Mouse (Mus musculus): ENCODE results near the gene Kctd2. TPM values are rescaled to one million over a fixed set of nuclear protein-coding genes. Genes with fewer than 3 reads are reported as not detected.
"Not testable (repeated sequence)": the region's sequence is repeated elsewhere in the genome, so short reads cannot be mapped to it uniquely, and the experiment has no call there.

Gene Kctd2
- polyA plus RNA-seq, 1 experiment from 2014 or later = 18.8 TPM

DNA sequence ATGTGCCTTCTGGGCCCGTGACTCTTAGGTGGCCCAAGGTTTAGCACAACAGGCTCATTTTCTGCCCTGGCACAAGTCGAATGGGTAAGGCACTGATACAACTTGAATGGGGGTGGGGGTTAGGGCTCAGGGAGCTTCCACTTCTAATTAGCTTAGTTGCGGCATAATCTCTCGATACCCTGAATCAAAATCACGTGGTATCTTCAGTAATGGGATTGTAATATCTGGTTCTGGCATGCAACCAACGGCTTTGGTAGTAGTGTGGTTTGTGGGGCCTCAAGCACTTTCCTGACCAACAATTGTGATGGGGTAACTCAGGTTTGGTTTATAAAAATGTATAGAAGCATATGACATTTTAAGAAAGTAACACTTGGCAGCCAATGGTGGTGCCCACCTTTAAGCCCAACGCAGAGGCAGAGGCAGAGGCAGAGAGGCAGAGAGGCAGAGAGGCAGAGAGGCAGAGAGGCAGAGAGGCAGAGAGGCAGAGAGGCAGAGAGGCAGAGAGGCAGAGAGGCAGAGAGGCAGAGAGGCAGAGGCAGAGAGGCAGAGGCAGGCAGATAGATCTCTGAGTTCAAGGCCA lies 32.4 kb downstream of the Kctd2 start:
- no peak for ATAC-seq (replicated peaks; ENCODE audit: low FRiP score, low TSS enrichment, low read depth)
- no peak overlapping the region for H3K4me3 ChIP-seq (ENCODE audit: low read depth, low read length)
- H3K36me3 ChIP-seq (ENCODE audit: control insufficient read depth, insufficient read depth, low read length) = no peaks in the 10 kb centered on the region
- 84% methylated on average over 7 of the region's 7 CpGs for WGBS
- no peak overlapping the region for H3K4me2 ChIP-seq (ENCODE audit: low read length)
- no peaks in the 10 kb centered on the region for H3K27me3 ChIP-seq (replicated peaks; ENCODE audit: control insufficient read depth, insufficient read depth, low read length)
- no peaks in the 10 kb centered on the region for H3K9me3 ChIP-seq (ENCODE audit: control insufficient read depth, low read length)
- no peak overlapping the region for H3K9ac ChIP-seq (ENCODE audit: low read length)
- no peak for DNase-seq (ENCODE audit: low spot score)
- no peak overlapping the region for H3K27ac ChIP-seq (ENCODE audit: low read depth)
- H3K4me1 ChIP-seq (replicated peaks; ENCODE audit: control insufficient read depth, insufficient read depth, low read length) = peaks cover 4% of the 10 kb centered on the region; the same call in 1 of the 2 replicates

DNA sequence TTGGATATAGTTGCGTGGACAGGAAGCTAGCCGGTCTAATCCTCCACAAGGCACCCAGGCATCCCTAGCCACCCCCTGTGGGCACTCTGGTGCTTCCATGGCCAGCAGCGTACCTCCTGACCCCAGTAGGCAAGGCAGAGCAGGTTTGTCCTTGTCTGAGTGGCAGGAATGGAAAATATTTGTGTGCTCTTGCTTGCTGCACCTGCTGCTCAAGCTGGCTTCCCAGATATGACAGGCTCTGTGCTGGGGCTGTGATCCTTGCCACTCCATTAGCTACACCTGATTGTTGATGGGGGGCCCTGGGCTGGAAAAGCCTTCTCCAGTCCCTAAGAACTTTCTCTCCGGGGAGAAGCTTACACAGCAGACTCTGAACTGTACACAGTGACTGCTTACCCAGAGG lies 33.4 kb downstream of the Kctd2 start:
- ATAC-seq (replicated peaks; ENCODE audit: low FRiP score, low TSS enrichment, low read depth) = no peak

DNA sequence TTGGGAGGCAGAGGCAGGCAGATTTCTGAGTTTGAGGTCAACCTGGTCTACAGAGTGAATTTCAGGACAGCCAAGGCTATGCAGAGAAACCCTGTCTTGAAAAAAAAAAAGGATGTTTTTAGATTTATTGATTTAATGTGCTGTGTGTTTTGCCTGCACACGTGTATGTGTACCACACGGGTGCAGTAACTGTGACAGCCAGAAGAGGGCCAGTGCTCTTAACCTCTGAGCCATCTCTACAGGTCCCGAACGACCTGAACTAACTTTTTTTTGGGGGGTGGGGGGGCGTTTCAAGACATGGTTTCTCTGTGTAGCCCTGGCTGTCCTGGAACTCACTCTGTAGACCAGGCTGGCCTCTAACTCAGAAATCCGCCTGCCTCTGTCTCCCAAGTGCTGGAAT lies 34.9 kb downstream of the Kctd2 start:
- H3K4me3 ChIP-seq (ENCODE audit: low read depth, low read length); H3K9me3 ChIP-seq (ENCODE audit: control insufficient read depth, low read length); H3K4me1 ChIP-seq (replicated peaks; ENCODE audit: control insufficient read depth, insufficient read depth, low read length); ATAC-seq (replicated peaks; ENCODE audit: low FRiP score, low TSS enrichment, low read depth); H3K9ac ChIP-seq (ENCODE audit: low read length); DNase-seq (ENCODE audit: low spot score); H3K27me3 ChIP-seq (replicated peaks; ENCODE audit: control insufficient read depth, insufficient read depth, low read length); H3K4me2 ChIP-seq (ENCODE audit: low read length); H3K36me3 ChIP-seq (ENCODE audit: control insufficient read depth, insufficient read depth, low read length); H3K27ac ChIP-seq (ENCODE audit: low read depth): not testable (repeated sequence)
- 86% methylated on average over 6 of the region's 6 CpGs for WGBS

More for the DNA sequence above, 33.4 kb downstream of the Kctd2 start:
- Histone ChIP-seq H3K4me2 (ENCODE audit: low read length) (no peak overlapping the region), H3K27me3 (replicated peaks; ENCODE audit: control insufficient read depth, insufficient read depth, low read length) (no peaks in the 10 kb centered on the region), H3K9ac (ENCODE audit: low read length) (no peak overlapping the region), H3K4me1 (replicated peaks; ENCODE audit: control insufficient read depth, insufficient read depth, low read length) (peaks cover 4% of the 10 kb centered on the region; the same call in 1 of the 2 replicates), H3K4me3 (ENCODE audit: low read depth, low read length) (no peak overlapping the region), H3K9me3 (ENCODE audit: control insufficient read depth, low read length) (no peaks in the 10 kb centered on the region), H3K36me3 (ENCODE audit: control insufficient read depth, insufficient read depth, low read length) (no peaks in the 10 kb centered on the region), H3K27ac (ENCODE audit: low read depth) (no peak overlapping the region)
- DNase-seq (ENCODE audit: low spot score) = no peak
- WGBS = 81% methylated on average over 4 of the region's 4 CpGs

DNA sequence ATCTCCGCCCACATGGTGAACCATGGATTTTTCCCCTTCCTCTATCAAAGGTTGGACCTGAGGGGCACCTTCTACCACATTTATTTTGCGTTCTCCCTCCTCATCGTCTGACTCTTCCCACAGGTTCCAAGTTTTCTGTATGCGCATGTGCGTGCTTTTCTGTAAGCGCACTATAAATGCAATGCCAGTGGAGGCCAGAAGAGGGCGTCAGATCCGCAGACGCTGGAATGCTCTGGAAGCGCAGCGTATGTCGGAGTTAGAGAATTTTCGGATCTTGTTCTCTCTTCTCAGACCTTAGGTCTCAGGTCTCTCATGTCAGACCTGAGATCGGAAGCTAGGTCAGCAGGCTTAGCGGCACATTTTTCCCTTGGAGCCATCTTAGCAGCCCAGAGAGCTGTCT lies 35.7 kb downstream of the Kctd2 start:
- Histone ChIP-seq H3K36me3 (ENCODE audit: control insufficient read depth, insufficient read depth, low read length) (no peaks in the 10 kb centered on the region), H3K27ac (ENCODE audit: low read depth) (no peak overlapping the region), H3K4me3 (ENCODE audit: low read depth, low read length) (no peak overlapping the region), H3K9ac (ENCODE audit: low read length) (no peak overlapping the region), H3K9me3 (ENCODE audit: control insufficient read depth, low read length) (no peaks in the 10 kb centered on the region), H3K4me2 (ENCODE audit: low read length) (no peak overlapping the region), H3K4me1 (replicated peaks; ENCODE audit: control insufficient read depth, insufficient read depth, low read length) (no peaks in the 10 kb centered on the region; the same call in 1 of the 2 replicates), H3K27me3 (replicated peaks; ENCODE audit: control insufficient read depth, insufficient read depth, low read length) (no peaks in the 10 kb centered on the region)
- DNase-seq (ENCODE audit: low spot score) = no peak
- 86% methylated on average over 15 of the region's 15 CpGs for WGBS
- ATAC-seq (replicated peaks; ENCODE audit: low FRiP score, low TSS enrichment, low read depth) = no peak

DNA sequence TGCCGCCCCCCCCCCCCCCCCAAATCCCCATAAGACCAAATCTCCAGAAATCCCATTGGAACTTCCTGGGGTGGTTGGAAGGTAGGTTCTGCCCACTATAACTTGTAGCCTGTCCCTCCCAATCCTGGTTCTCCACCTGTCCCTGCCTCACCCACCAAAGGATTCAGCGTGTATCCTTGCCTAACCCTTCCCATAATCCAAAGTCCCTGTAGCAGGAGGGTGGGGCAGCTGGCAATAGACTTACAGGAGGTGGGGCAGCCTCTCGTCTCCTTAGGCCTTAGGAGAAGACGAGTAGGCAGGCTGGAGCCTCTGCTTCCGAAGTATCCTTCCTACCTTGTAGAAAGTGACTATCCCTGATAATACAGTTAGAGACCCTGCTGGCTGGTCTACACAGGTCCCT lies 36.3 kb downstream of the Kctd2 start:
- WGBS = 74% methylated on average over 4 of the region's 5 CpGs
- no peaks in the 10 kb centered on the region for H3K9me3 ChIP-seq (ENCODE audit: control insufficient read depth, low read length)
- H3K36me3 ChIP-seq (ENCODE audit: control insufficient read depth, insufficient read depth, low read length) = no peaks in the 10 kb centered on the region
- no peak overlapping the region for H3K4me3 ChIP-seq (ENCODE audit: low read depth, low read length)
- no peaks in the 10 kb centered on the region for H3K27me3 ChIP-seq (replicated peaks; ENCODE audit: control insufficient read depth, insufficient read depth, low read length)
- H3K27ac ChIP-seq (ENCODE audit: low read depth) = no peak overlapping the region
- DNase-seq (ENCODE audit: low spot score) (no peak), ATAC-seq (replicated peaks; ENCODE audit: low FRiP score, low TSS enrichment, low read depth) (no peak)
- H3K4me2 ChIP-seq (ENCODE audit: low read length) = no peak overlapping the region
- H3K9ac ChIP-seq (ENCODE audit: low read length) = no peak overlapping the region
- H3K4me1 ChIP-seq (replicated peaks; ENCODE audit: control insufficient read depth, insufficient read depth, low read length) = no peaks in the 10 kb centered on the region; the same call in 1 of the 2 replicates

DNA sequence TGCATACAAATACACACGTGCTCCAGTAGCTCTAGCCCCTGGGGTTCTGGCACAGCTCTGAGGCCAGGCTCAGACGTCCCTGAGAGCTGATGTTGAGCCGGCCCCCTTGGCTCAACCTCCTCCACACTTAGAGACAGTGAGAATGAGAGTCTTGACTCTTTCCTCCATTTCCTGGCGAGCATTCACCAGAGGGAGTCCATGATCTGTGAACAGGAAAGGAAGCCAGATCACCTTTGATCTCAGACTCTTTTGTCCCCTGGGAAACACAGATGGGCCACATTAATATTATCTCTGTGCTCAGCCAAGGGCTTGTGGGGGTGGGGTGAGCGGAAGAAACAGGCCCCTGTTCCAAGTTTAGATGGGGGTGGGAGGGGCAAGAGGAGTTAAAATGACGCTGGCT lies 37.5 kb downstream of the Kctd2 start:
- Histone ChIP-seq H3K4me2 (ENCODE audit: low read length) (no peak overlapping the region), H3K9me3 (ENCODE audit: control insufficient read depth, low read length) (no peaks in the 10 kb centered on the region), H3K36me3 (ENCODE audit: control insufficient read depth, insufficient read depth, low read length) (no peaks in the 10 kb centered on the region), H3K9ac (ENCODE audit: low read length) (no peak overlapping the region), H3K4me3 (ENCODE audit: low read depth, low read length) (no peak overlapping the region), H3K27me3 (replicated peaks; ENCODE audit: control insufficient read depth, insufficient read depth, low read length) (no peaks in the 10 kb centered on the region), H3K27ac (ENCODE audit: low read depth) (no peak overlapping the region), H3K4me1 (replicated peaks; ENCODE audit: control insufficient read depth, insufficient read depth, low read length) (no peaks in the 10 kb centered on the region; the same call in 1 of the 2 replicates)
- 24% methylated on average over 6 of the region's 6 CpGs for WGBS
- ATAC-seq (replicated peaks; ENCODE audit: low FRiP score, low TSS enrichment, low read depth) (no peak), DNase-seq (ENCODE audit: low spot score) (no peak)

DNA sequence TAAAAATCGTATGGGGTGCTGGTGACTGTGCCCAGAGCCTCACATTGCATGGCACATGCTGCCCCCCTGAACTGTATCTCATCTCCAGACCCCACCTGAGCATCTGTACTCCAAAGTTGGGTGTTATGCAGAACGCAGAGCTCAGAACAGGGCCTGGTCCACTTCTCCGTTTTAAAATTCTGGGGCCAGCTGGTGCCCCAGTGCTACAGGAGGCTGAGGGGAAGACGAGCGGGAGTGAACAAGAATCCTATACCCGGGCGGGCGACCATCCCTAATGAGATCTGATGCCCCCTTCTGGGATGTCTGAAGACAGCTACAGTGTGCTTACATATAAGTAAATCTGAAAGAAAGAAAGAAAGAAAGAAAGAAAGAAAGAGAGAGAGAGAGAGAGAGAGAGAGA lies 41.0 kb downstream of the Kctd2 start:
- WGBS = 26% methylated on average over 8 of the region's 8 CpGs

DNA sequence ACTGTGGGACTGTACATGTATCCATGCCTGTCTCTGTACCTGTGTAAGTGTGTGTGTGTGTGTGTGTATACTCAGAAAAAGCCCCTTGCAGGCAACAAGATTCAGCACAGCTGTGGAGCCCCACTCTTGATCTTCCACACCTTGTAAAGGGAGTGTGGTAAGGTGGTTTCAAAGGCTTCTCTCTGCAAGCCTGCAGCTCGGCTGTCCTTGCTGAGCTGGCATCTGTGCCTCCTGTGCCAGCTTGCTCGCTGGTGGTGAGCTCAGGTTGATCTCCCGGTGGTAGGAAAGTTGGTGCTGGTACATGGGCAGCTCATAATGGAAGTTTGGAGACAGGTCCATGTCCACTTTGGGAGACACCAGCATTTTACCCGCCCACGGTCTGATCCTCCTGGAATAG lies 41.9 kb downstream of the Kctd2 start:
- DNase-seq (ENCODE audit: low spot score) = no peak
- Histone ChIP-seq H3K9me3 (ENCODE audit: control insufficient read depth, low read length) (no peaks in the 10 kb centered on the region), H3K9ac (ENCODE audit: low read length) (no peak overlapping the region), H3K36me3 (ENCODE audit: control insufficient read depth, insufficient read depth, low read length) (no peaks in the 10 kb centered on the region), H3K4me1 (replicated peaks; ENCODE audit: control insufficient read depth, insufficient read depth, low read length) (peaks cover 2% of the 10 kb centered on the region), H3K4me2 (ENCODE audit: low read length) (no peak overlapping the region), H3K27me3 (replicated peaks; ENCODE audit: control insufficient read depth, insufficient read depth, low read length) (no peaks in the 10 kb centered on the region), H3K27ac (ENCODE audit: low read depth) (no peak overlapping the region), H3K4me3 (ENCODE audit: low read depth, low read length) (no peak overlapping the region)
- WGBS = 78% methylated on average over 5 of the region's 5 CpGs
- no peak for ATAC-seq (replicated peaks; ENCODE audit: low FRiP score, low TSS enrichment, low read depth)

More for the DNA sequence above, 41.0 kb downstream of the Kctd2 start:
- no peaks in the 10 kb centered on the region; the same call in none of the 2 replicates for H3K4me1 ChIP-seq (replicated peaks; ENCODE audit: control insufficient read depth, insufficient read depth, low read length)
- H3K9ac ChIP-seq (ENCODE audit: low read length) = no peak overlapping the region
- H3K27ac ChIP-seq (ENCODE audit: low read depth) = no peak overlapping the region
- H3K9me3 ChIP-seq (ENCODE audit: control insufficient read depth, low read length) = no peaks in the 10 kb centered on the region
- no peak overlapping the region for H3K4me2 ChIP-seq (ENCODE audit: low read length)
- H3K36me3 ChIP-seq (ENCODE audit: control insufficient read depth, insufficient read depth, low read length) = no peaks in the 10 kb centered on the region
- no peak for DNase-seq (ENCODE audit: low spot score)
- no peak overlapping the region for H3K4me3 ChIP-seq (ENCODE audit: low read depth, low read length)
- ATAC-seq (replicated peaks; ENCODE audit: low FRiP score, low TSS enrichment, low read depth) = no peak
- no peaks in the 10 kb centered on the region for H3K27me3 ChIP-seq (replicated peaks; ENCODE audit: control insufficient read depth, insufficient read depth, low read length)

DNA sequence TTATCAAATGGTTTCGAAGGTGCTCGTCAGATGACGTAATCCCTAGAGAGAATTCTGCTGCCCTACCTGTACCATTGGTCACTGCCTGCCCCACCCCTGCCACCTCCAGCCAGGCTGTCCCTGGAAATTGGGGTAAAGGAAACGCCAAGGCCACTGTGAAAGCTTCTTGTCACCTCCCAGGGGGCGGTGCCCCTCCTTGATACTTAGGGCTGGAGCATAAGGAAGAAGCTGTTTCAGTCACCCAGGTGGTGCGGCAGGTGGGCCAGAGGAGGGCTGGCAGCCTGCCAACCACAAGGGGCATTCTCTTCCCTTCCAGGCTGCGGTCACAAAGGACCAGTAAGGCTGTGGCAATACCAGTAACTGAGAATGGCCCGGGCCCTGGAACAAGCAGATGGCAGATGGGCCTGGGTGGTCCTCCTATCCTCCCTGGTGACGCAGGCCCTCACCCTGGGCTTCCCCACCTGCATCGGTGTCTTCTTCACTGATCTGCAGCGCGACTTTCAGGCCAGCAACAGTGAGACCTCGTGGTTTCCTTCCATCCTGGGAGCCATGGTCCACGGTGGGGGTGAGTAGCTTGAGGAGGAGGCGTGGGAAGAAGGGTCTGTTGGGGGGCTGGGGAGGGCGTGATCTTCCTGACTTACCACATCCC lies 42.4 kb downstream of the Kctd2 start, which contains the start of gene Slc16a5:
Slc16a5 (plus strand) TSS at position 232 of the 649 bp plus-strand sequence.
- no peak within 1 kb of the TSS for H3K9ac ChIP-seq (ENCODE audit: low read length)
- no peak within 1 kb of the TSS for H3K4me2 ChIP-seq (ENCODE audit: low read length)
- ATAC-seq (replicated peaks; ENCODE audit: low FRiP score, low TSS enrichment, low read depth) (peak; percentile 28), DNase-seq (ENCODE audit: low spot score) (no peak)
- no peaks in the 10 kb centered on the region for H3K36me3 ChIP-seq (ENCODE audit: control insufficient read depth, insufficient read depth, low read length)
- H3K27me3 ChIP-seq (replicated peaks; ENCODE audit: control insufficient read depth, insufficient read depth, low read length) = no peaks in the 10 kb centered on the region
- no peak within 1 kb of the TSS for H3K4me3 ChIP-seq (ENCODE audit: low read depth, low read length)
- H3K4me1 ChIP-seq (replicated peaks; ENCODE audit: control insufficient read depth, insufficient read depth, low read length) = peaks cover 7% of the 10 kb centered on the region
- H3K27ac ChIP-seq (ENCODE audit: low read depth) = no peak within 1 kb of the TSS
- H3K9me3 ChIP-seq (ENCODE audit: control insufficient read depth, low read length) = no peaks in the 10 kb centered on the region
- WGBS = 69% methylated on average over 15 of the region's 16 CpGs

Measured in intestine, embryonic 14.5 days (tissue).